Mouse (Mus musculus) c-Kit-negative CD71-positive TER-119-positive erythroid progenitor cells, embryonic 14.5 days (primary cell): ENCODE measurements around the gene Tpk1.

Source experiments
- DNase-seq: peaks from one replicate; pipeline ENCODE4 v3.0.0-alpha.2; 2013; ENCODE audit warnings: low read depth, low spot score

The Tpk1 gene

GRCm38 (mm10) chr6:43665677-43666546, at the start of gene Tpk1:
Tpk1 (minus strand) TSS chr6:43666278.
- DNase-seq, result peak; percentile 77

- no peak for DNase-seq
Measured at GRCm38 (mm10) chr6:43702810-43703614, 36.9 kb upstream of the Tpk1 start.

GRCm38 (mm10) chr6:43691863-43692262, 25.8 kb upstream of the Tpk1 start:
- no peak for DNase-seq

- DNase-seq, result no peak
Measured at GRCm38 (mm10) chr6:43685985-43686384, 19.9 kb upstream of the Tpk1 start.

- DNase-seq, result no peak
Measured at GRCm38 (mm10) chr6:43682535-43682934, 16.5 kb upstream of the Tpk1 start.

- no peak for DNase-seq
Measured at GRCm38 (mm10) chr6:43678689-43679212, 12.7 kb upstream of the Tpk1 start.

- no peak for DNase-seq
Measured at GRCm38 (mm10) chr6:43677566-43677965, 11.5 kb upstream of the Tpk1 start.

- no peak for DNase-seq
Measured at GRCm38 (mm10) chr6:43676139-43676538, 10.1 kb upstream of the Tpk1 start.

GRCm38 (mm10) chr6:43674986-43675760, 9.1 kb upstream of the Tpk1 start:
- no peak for DNase-seq

- no peak for DNase-seq
Measured at GRCm38 (mm10) chr6:43670939-43671338, 4.9 kb upstream of the Tpk1 start.

- no peak for DNase-seq
Measured at GRCm38 (mm10) chr6:43667681-43668080, 1.6 kb upstream of the Tpk1 start.

GRCm38 (mm10) chr6:43666611-43667400, 728 bp upstream of the Tpk1 start:
- no peak for DNase-seq

- no peak for DNase-seq
Measured at GRCm38 (mm10) chr6:43661822-43662221, 4.3 kb downstream of the Tpk1 start.

- DNase-seq, result no peak
Measured at GRCm38 (mm10) chr6:43658290-43658689, 7.8 kb downstream of the Tpk1 start.

- DNase-seq, result no peak
Measured at GRCm38 (mm10) chr6:43657845-43658244, 8.2 kb downstream of the Tpk1 start.

GRCm38 (mm10) chr6:43654876-43655456, 11.1 kb downstream of the Tpk1 start:
- DNase-seq, result no peak

- DNase-seq, result no peak
Measured at GRCm38 (mm10) chr6:43649516-43649915, 16.6 kb downstream of the Tpk1 start.

GRCm38 (mm10) chr6:43645674-43646073, 20.4 kb downstream of the Tpk1 start:
- DNase-seq, result no peak

GRCm38 (mm10) chr6:43645105-43645504, 21.0 kb downstream of the Tpk1 start:
- DNase-seq, result no peak

GRCm38 (mm10) chr6:43643718-43644117, 22.4 kb downstream of the Tpk1 start:
- no peak for DNase-seq
